Mouse (Mus musculus): ENCODE measurements around the gene Sfxn4.
A peak's percentile ranks its signal among the peaks of the same experiment; 100 is the strongest.

Sfxn4 gene

GRCm38 (mm10) chr19:60818677-60819076 is 42.6 kb downstream of the Sfxn4 start:
- DNase-seq: no peak

DNA sequence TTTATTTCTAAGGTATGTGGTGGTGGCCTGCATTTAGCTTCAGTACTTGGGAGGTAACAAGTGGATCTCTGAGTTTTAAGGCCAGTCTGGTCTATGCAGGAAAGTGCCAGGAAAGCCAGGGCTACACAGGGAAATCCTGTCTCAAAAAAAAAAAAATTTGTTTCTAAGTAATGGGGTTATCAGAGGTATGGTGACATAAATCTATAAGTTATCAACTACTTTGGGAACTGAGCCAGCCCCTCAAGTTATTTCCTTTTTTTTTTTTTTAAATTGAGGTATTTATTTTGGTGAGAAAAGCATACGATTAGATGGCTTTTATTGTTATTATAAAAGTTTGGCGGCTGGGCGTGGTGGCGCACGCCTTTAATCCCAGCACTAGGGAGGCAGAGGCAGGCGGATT is 48.1 kb downstream of the Sfxn4 start:
- DNase-seq: no peak

- peak; percentile 42 for DNase-seq
These were observed 49.3 kb downstream of the Sfxn4 start for GRCm38 (mm10) chr19:60812036-60812389.

DNA sequence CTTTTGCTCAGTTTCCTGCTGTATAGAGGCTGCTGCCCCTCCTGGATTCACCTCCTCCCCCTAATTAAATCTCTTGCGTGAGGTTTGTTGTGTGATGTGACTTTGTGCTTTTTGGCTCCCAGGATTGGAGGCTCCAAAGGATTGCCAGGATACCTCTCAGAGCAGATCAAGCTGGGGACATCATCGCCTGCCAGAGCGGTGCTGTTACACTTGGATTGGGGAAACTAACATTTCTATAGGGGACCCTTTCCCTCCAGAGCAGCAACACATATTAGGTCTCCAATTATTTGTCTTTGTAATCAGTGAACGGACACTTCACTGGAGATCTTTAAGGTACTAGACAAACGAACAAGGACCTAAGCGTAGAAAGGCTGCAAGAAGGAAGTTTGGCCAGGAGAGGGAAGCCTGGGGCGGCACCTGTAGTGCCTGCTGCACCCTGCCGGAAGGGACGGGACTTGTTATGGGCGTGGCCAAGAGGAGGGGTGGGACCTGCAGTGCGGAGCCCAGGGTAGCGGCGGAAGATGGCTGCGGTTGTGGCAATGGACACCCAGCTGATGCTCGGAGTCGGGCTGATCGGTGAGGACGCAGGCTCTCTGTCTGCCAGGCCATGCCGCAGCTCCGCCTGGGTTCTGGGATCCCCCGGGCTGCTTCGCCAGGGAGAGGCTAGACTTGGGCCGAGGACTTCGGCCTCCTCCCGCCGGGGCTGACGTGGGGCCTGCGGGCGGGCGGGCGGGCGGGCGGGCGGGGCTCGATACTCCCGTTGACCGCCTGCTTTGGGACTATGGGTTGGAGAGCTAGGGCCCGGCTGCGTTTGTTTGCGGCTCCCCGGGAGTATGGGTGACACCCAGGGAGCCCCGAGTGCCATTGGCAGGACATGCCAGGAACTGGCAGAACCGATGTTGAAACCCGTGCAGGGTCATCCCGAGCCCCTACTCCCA is 49.9 kb downstream of the Sfxn4 start, which contains the start of gene Fam45a:
Fam45a (plus strand) TSS at position 488 of the 938 bp plus-strand sequence.
- peak; percentile 97 for DNase-seq

DNA sequence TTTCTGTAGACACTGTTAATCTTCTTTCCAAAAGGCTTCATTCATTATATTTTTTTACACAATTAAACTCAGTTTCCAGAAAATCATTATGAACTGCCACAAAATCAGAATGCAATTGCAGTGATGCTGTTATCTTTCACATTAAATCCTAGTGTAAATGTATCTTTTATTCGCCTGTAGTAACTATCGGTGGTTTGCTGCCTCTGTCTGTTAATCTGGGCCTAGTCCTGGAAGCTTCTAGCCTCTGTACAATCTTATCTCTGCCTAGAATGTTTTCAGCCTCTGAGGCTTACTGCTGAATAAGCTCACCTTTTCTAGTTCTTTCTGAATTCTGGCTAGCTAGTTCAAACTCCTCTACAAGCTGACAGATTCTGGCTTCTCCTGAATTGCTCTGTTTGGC is 51.4 kb downstream of the Sfxn4 start:
- no peak for DNase-seq

DNA sequence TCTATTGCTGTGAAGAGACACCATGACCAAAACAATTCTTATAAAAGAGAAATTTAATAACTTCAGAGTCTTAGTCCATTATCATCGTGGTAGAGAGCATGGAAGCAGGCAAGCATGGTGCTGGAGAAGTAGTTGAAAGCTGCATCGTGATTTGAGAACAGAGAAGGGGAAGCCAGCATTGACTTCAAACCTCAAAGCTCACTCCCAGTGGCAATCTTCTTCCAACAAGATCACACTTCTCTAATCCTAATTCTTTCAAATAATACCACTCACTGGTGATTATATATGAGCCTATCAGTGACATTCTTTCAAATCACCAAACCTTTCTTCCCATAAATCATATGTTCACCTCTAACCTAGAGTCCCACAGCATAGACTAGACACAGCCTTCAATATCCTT is 56.4 kb downstream of the Sfxn4 start:
- no peak for DNase-seq

DNA sequence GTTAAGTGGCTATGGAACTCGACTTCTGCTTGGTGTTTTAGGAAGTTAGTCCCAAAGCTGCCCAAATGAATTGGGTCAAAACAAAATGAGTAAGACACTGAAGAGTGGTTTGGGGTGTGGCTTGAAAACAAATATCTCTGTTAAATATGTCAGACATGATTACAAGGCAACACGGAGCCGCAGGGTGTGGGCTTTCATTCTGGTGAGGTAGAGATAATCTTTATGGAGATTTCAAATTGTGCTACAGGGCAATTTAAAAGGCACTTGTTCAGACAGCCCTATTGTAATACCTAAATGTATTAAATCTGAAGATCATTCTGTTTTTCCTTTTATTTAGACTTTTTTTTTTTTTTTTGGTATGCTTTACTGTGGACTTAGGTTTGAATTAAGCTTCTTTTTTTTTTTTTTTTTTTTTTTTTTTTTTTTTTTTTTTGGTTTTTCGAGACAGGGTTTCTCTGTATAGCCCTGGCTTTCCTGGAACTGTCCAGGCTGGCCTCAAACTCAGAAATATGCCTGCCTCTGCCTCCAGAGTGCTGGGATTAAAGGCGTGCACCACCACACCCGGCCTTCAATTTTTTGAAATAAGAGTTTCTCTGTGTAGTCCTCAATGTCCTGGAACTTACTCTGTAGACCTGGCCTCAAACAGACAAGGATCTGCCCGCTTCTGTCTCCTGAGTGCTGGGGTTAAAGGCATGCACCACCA is 61.3 kb downstream of the Sfxn4 start:
- peak; percentile 83 for DNase-seq

- DNase-seq: no peak
These were observed 63.9 kb downstream of the Sfxn4 start for GRCm38 (mm10) chr19:60797415-60797814.

DNA sequence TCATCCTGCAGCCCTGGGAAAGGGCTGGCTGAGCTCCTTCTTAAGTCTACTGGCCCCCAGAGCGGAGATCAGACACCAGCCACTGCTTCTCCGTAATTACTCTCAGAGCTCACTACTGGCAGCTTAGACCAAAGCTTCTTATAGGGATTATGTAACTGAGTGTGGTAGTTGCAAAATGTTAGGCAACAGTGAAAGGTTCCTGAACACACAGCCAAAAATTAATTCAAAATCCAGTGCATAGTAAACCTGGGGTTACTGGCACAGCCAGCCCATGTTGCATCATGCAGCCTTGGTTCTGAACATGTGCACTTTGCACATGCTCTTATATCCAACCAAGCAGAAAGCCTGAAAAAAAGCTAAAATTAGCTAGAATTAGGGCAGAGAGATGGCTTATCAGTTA is 66.0 kb downstream of the Sfxn4 start:
- no peak for DNase-seq

DNA sequence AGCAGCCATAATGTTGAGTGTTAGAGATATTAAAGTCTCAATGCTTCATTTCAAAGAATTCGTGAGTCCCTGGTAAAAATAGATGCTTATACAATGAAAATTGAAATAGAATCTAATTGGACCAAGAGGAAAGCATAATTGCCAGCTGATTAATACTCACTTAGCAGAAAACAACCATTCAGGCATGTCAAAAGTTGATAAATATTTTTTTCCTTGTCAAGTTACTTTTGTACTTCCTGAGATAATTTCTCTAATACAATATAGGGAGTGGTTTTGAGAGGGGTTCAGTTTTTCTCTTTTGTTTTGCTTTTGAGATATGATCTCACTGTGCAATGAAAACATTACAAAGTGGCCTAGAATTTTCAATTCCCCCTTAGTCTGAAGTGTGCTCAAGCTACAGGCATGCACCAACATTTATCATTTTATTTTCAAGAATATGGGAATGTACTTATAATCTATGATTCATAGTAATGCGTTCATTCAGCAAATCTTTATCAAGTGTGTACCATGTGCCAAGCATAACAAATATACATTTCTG is 68.0 kb downstream of the Sfxn4 start:
- no peak for DNase-seq

DNA sequence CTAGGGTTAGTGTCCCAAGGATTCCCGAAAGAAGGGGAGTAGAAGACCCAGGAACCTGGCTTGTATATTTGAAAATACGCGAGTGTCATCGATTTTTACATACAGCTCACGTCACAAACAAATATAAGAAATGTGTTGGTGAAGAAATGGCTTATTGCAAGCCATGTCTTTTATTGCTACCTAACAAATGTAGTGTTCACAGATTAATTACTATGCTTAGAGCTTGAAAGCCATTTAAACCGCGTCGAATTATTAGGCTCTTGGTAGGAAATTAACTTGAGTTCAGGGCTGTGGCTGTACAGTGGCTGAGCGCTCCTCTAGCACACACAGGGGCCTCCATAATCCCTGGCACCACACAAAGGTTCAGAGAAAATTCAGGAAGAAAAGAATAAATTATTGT is 70.1 kb downstream of the Sfxn4 start:
- no peak for DNase-seq

DNA sequence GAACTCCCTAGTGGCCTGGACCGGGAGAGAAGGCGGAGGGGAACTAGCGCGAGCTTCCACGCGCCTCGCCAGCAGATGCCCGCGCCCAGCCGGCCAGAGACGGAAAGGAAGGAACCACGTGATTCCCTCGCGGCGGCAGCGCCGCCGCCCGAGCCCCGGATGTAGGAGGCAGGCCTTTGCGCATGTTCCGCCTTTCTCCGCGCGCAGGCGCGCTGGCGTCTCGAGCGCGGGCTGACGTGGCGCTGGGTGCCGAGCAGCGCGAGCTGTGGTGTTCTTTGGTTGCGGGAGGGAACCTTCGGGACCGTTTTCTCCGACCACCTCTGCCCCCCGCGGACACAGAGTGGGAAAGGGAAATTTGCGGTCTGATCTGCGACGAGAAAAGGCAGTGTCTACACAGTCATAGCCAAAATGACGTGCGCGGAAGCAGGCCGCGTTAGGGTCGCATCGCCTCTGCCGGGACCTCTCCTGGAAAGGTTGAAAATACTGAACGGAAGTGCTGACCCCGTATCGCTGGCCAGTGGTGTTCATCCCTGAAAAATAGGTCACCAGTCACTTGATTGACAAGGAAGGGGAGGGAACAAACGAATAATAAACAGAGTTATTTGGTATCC is 70.6 kb downstream of the Sfxn4 start, which contains the start of gene Eif3a:
Eif3a (minus strand) TSS at position 108 of the 611 bp plus-strand sequence.
- peak; percentile 96 for DNase-seq

- peak; percentile 71 for DNase-seq
These were observed 71.3 kb downstream of the Sfxn4 start for GRCm38 (mm10) chr19:60789919-60790506.

DNA sequence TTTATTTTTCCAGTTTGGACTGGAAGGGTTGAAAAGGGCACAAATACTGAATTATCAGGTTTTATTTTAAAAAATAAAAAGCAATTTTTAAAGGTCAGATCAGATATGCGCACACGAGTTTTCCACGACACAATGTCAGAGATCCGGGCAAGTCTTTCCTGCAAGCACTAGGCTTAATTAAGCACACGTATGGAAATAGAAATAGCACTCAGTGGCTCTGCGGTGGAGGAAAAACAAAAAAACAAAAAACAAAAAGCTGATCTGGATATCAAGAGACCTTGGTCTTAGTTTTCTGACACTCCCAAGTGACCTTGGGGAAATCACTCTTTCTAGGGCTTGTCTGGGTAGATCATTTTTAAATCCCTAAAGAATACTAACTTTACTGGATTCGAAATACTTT is 71.8 kb downstream of the Sfxn4 start:
- no peak for DNase-seq

GRCm38 (mm10) chr19:60788214-60788960 is 72.9 kb downstream of the Sfxn4 start:
- no peak for DNase-seq

DNA sequence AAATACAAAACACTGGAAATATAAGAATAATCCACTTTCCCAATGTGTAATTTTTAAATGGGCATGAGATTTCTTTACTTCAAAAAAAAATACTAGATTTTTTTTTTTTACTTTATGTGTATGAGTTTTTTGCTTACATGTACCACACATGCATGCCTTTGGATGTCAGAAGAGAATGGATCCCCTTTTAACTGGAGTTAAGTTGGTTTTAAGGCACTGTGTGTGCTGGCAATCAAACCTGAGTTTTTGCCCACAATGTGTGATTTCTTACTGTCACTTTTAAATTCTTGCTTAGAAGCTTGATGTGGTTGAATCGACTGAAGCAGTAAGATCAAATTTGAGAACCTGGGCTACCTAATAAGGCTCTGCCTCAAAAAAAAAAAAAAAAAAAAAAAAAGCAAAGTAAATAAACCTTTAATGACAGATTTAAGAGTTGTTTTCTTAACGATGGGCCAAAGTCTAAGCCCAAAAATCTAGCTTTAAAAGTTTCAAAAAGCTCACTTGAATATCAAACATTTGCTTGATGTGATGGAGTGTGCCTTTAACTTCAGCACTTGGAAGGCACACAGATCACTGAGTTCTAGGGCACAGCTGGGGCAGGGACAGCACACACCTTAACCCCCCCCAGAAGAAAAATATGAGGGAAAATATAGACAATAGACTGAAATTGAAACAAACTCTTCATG is 73.7 kb downstream of the Sfxn4 start:
- DNase-seq: no peak

Data from liver (tissue).